Comparison of ENCODE assay signal across 17 mouse cellular contexts in the genomic region with DNA sequence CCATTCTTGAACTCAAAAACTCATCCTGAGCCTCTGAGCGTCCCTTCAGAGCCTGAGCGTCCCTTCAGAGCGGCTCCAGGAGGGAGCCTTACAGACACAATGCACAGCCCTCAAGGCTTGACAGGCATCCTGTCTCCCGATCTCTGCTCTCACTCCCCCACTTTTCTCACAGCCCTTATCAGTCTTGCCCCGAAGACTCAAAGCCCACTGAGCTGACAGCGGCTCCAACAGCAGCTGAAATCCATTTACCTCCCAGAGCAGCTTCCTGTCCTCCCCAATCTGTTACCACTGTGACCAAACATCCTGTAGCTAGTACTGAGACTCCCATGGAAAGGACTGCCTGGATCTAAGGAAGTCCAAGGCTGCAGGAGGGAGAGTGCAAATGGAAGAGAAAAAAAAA.
A peak's percentile ranks its signal among the peaks of the same experiment; 100 is the strongest.
DNase-seq lines count a peak whose midpoint lies in the region; ATAC-seq and TF ChIP-seq lines count a peak whose summit lies in the region.
"Had no signal": no experiment of that assay in that cellular context is flagged by ENCODE, and none has a peak within 500 bp of the region (broad histone marks: within the 10 kb centered on the region; RNA-seq: fewer than 3 reads in every experiment).

No protein-coding gene starts in this region.

- H3K9me3 ChIP-seq in heart, embryonic 12.5 days (replicated peaks) = no peaks in the 10 kb centered on the region
- H3K9me3 ChIP-seq: embryonic facial prominence, embryonic 15.5 days; limb, embryonic 10.5 days had no signal

- H3K4me1 ChIP-seq in heart, embryonic 12.5 days (replicated peaks) = peaks cover 10% of the 10 kb centered on the region
- H3K4me1 ChIP-seq: embryonic facial prominence, embryonic 15.5 days had no signal

- ATAC-seq in heart, embryonic 12.5 days (ENCODE audit: insufficient number of reproducible peaks, low FRiP score) = peak; percentile 86
- ATAC-seq: forebrain, embryonic 16.5 days had no signal

- no peak overlapping the region for H3K4me2 ChIP-seq in heart, embryonic 12.5 days
- H3K4me2 ChIP-seq: embryonic facial prominence, embryonic 15.5 days; liver, embryonic 11.5 days had no signal

- no peaks in the 10 kb centered on the region for H3K27me3 ChIP-seq in heart, embryonic 12.5 days (replicated peaks)
- H3K27me3 ChIP-seq: embryonic facial prominence, embryonic 15.5 days had no signal

- no peak overlapping the region for H3K4me3 ChIP-seq in heart, embryonic 12.5 days
- no peak overlapping the region for H3K4me3 ChIP-seq in left cerebral cortex, adult 2 months
- H3K4me3 ChIP-seq: embryonic facial prominence, embryonic 15.5 days; limb, embryonic 10.5 days had no signal

- no peak for DNase-seq in heart, postnatal 36 days
- DNase-seq in kidney, postnatal 4 days = peak; percentile 50 to 64
- DNase-seq in kidney, adult 18-20 months = no peak
- peak; percentile 4 for DNase-seq in ovary, adult 18-20 months (ENCODE audit: low spot score)
- DNase-seq in ovary, postnatal 36 days (ENCODE audit: low spot score) = no peak
- DNase-seq in heart, postnatal 4 days = peak; percentile 39
- DNase-seq in left cerebral cortex, adult 2 months (ENCODE audit: extremely low spot score in 1 of 2, low spot score in 2 of 2) = no peak
- DNase-seq: cerebellum, adult 8-10 months; kidney, adult 8-10 months; layer of hippocampus, adult 9-11 months; lung, postnatal 14 days; retina, postnatal 1 day had no signal

- intact Hi-C loops in heart, postnatal 36 days (cut with DNase I) = no loop called here
- intact Hi-C loops in left cerebral cortex, adult 2 months (cut with DNase I) = no loop called here

- H3K36me3 ChIP-seq in heart, embryonic 12.5 days = no peaks in the 10 kb centered on the region
- H3K36me3 ChIP-seq: embryonic facial prominence, embryonic 15.5 days; limb, embryonic 10.5 days had no signal

- no peak overlapping the region for H3K9ac ChIP-seq in heart, embryonic 12.5 days
- H3K9ac ChIP-seq: embryonic facial prominence, embryonic 15.5 days had no signal

- no peak for TF ChIP-seq CTCF in left cerebral cortex, adult 2 months (IDR thresholded peaks at IDR 0.05)

- H3K27ac ChIP-seq in heart, embryonic 12.5 days (ENCODE audit: poor library complexity, severe bottlenecking) = peak overlapping the region; percentile 87
- H3K27ac ChIP-seq in left cerebral cortex, adult 2 months = no peak overlapping the region
- H3K27ac ChIP-seq: embryonic facial prominence, embryonic 15.5 days; limb, embryonic 10.5 days had no signal

- WGBS in heart, embryonic 12.5 days = 6% methylated on average over 6 of the region's 6 CpGs

Comparison
In these comparisons a context has a peak if more than half of its experiments do, and no peak if none do; other contexts are left out.
1. DNase-seq: peak in kidney, postnatal 4 days (2 of 2), ovary, adult 18-20 months (single experiment) and heart, postnatal 4 days (single experiment); none in heart, postnatal 36 days (0 of 2), kidney, adult 18-20 months (single experiment), ovary, postnatal 36 days (single experiment) and left cerebral cortex, adult 2 months (0 of 2).